Mouse (Mus musculus) myocyte (in vitro differentiated cells): Measurements from ENCODE around the gene Cnfn.

Experiments used
- MAX ChIP-seq: IDR thresholded peaks from one replicate; pipeline ENCODE4 v1.6.1; 2011; ENCODE audit warnings: low read depth, mild to moderate bottlenecking, control low read depth
- TCF12 ChIP-seq: IDR thresholded peaks from one replicate; pipeline ENCODE4 v1.6.1; 2011; ENCODE audit warnings: mild to moderate bottlenecking, control low read depth; ENCODE audit not compliant: poor library complexity, insufficient read depth, severe bottlenecking

DNA sequence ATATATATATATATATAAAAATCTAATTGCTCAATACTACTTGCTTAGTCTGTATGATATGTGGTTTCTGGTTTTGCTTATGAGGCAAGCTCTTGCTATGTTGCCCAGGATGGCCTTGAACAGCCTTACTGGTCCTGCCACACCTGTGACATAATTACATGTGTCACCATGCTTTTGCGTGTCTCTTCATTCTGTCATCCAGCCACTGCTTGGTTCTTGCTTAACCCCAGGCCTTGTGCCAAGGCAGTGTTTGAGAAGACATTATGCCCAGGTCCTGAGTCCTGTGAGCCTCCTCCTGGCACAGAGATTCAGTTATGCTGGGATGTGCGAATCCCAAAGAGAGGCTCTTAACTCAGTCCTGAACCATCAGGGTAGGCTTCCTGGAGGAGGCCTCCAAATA is 46.3 kb downstream of the Cnfn start:
- TF ChIP-seq TCF12 (no peak), MAX (no peak)
